Mouse (Mus musculus): ENCODE data around the gene Ift20. TPM values are rescaled to one million over a fixed set of nuclear protein-coding genes. Genes with fewer than 3 reads are reported as not detected.

The Ift20 gene
- polyA plus RNA-seq (2014; fragmentation: Nextera tagmentation; extraction: Ambion mirVana), result 99.7 and 110 TPM in 2 replicates

- ATAC-seq (ENCODE audit: insufficient read depth, low FRiP score, low TSS enrichment), result peak; percentile 96
- Histone ChIP-seq H3K4me2 (ENCODE audit: low read depth) (peak within 1 kb of the TSS; percentile 87), H3K4me1 (ENCODE audit: control insufficient read depth, insufficient read depth, low read length) (peaks cover 13% of the 10 kb centered on the region), H3K9me3 (ENCODE audit: control insufficient read depth, low read length) (no peaks in the 10 kb centered on the region), H3K27me3 (ENCODE audit: control insufficient read depth, insufficient read depth, low read length) (no peaks in the 10 kb centered on the region), H3K4me3 (ENCODE audit: low read depth, low read length) (peak within 1 kb of the TSS; percentile 75), H3K9ac (ENCODE audit: low read length) (peak within 1 kb of the TSS; percentile 77), H3K36me3 (ENCODE audit: control insufficient read depth, insufficient read depth, low read length) (peaks cover 4% of the 10 kb centered on the region; the same call in 1 of the 2 replicates), H3K27ac (ENCODE audit: low read depth, low read length) (peak within 1 kb of the TSS; percentile 51)
- peak; percentile 98 for DNase-seq (ENCODE audit: low spot score)
- whole genome bisulfite sequencing, result under 1% methylated on average over 52 of the region's 52 CpGs
Measured at GRCm38 (mm10) chr11:78536080-78536689, at the start of gene Ift20, which contains the start of gene Tnfaip1. Gene Ift20, plus strand, starts transcription at chr11:78536361. Gene Tnfaip1, minus strand, starts transcription at chr11:78536332.

DNA sequence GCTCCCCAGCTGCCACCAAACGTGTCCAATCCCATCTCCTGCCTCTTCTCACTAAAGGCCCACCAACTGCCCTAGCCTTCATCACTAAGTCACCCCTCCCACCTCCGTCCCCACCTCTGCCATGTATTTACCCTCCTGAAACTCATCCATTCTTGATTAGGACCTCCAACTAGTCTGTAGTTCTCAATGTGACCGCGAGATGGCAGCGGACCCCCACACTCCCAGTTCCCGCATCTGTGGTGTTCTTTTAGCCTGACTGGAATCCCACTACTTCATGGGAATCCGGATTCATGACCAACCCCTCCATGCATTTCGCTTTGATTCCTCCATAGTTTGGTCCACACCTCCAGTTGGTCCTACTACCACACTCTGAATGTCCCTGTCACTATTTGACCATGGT is 48.0 kb upstream of the Ift20 start:
- no peak for ATAC-seq (ENCODE audit: insufficient read depth, low FRiP score, low TSS enrichment)
- H3K27me3 ChIP-seq (ENCODE audit: control insufficient read depth, insufficient read depth, low read length), result peaks cover 47% of the 10 kb centered on the region
- 5% methylated on average over 8 of the region's 8 CpGs for WGBS

GRCm38 (mm10) chr11:78490781-78491241 is 45.4 kb upstream of the Ift20 start:
- no peak overlapping the region for H3K27ac ChIP-seq (ENCODE audit: low read depth, low read length)
- no peaks in the 10 kb centered on the region for H3K36me3 ChIP-seq (ENCODE audit: control insufficient read depth, insufficient read depth, low read length)
- ATAC-seq (ENCODE audit: insufficient read depth, low FRiP score, low TSS enrichment) (peak; percentile 38; the same call in 1 of the 2 replicates), DNase-seq (ENCODE audit: low spot score) (peak; percentile 76)
- peak overlapping the region; percentile 42 for H3K4me2 ChIP-seq (ENCODE audit: low read depth)
- H3K4me1 ChIP-seq (ENCODE audit: control insufficient read depth, insufficient read depth, low read length), result no peaks in the 10 kb centered on the region
- H3K27me3 ChIP-seq (ENCODE audit: control insufficient read depth, insufficient read depth, low read length), result peaks cover 59% of the 10 kb centered on the region
- WGBS, result 9% methylated on average over 47 of the region's 48 CpGs
- no peaks in the 10 kb centered on the region for H3K9me3 ChIP-seq (ENCODE audit: control insufficient read depth, low read length)
- peak overlapping the region; percentile 24 for H3K4me3 ChIP-seq (ENCODE audit: low read depth, low read length)
- H3K9ac ChIP-seq (ENCODE audit: low read length), result peak overlapping the region; percentile 6

More for the DNA sequence above, 48.0 kb upstream of the Ift20 start:
- Histone ChIP-seq H3K4me2 (ENCODE audit: low read depth) (no peak overlapping the region), H3K27ac (ENCODE audit: low read depth, low read length) (no peak overlapping the region), H3K9ac (ENCODE audit: low read length) (no peak overlapping the region), H3K9me3 (ENCODE audit: control insufficient read depth, low read length) (no peaks in the 10 kb centered on the region), H3K36me3 (ENCODE audit: control insufficient read depth, insufficient read depth, low read length) (no peaks in the 10 kb centered on the region), H3K4me1 (ENCODE audit: control insufficient read depth, insufficient read depth, low read length) (no peaks in the 10 kb centered on the region), H3K4me3 (ENCODE audit: low read depth, low read length) (no peak overlapping the region)
- peak; percentile 82 for DNase-seq (ENCODE audit: low spot score)

DNA sequence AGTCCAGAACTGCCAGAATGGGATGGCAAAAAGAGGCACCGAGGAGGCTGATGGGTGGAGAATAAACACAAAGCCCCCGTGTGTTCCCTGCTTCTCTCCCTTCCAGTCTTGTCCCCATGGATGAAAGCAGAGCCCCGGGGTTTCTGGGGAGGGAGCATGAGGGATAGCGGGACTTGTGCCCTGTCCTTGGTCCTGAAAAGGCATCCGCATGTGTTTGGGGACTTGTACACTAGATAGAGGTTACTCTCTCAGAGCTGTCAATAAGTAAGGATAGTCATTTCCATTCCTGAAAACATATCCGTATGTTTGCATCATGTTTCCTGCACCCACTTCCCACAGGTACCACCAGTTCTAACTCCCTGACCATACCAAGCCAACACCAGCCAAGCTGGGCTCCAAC is 40.3 kb upstream of the Ift20 start:
- Histone ChIP-seq H3K36me3 (ENCODE audit: control insufficient read depth, insufficient read depth, low read length) (no peaks in the 10 kb centered on the region), H3K4me3 (ENCODE audit: low read depth, low read length) (no peak overlapping the region; the same call in 1 of the 2 replicates), H3K4me1 (ENCODE audit: control insufficient read depth, insufficient read depth, low read length) (peaks cover 9% of the 10 kb centered on the region; the same call in 1 of the 2 replicates), H3K27ac (ENCODE audit: low read depth, low read length) (no peak overlapping the region), H3K27me3 (ENCODE audit: control insufficient read depth, insufficient read depth, low read length) (peaks cover 28% of the 10 kb centered on the region), H3K9ac (ENCODE audit: low read length) (no peak overlapping the region), H3K9me3 (ENCODE audit: control insufficient read depth, low read length) (no peaks in the 10 kb centered on the region), H3K4me2 (ENCODE audit: low read depth) (peak overlapping the region; percentile 97)
- ATAC-seq (ENCODE audit: insufficient read depth, low FRiP score, low TSS enrichment) (no peak), DNase-seq (ENCODE audit: low spot score) (peak; percentile 55)
- 7% methylated on average over 6 of the region's 6 CpGs for whole genome bisulfite sequencing

DNA sequence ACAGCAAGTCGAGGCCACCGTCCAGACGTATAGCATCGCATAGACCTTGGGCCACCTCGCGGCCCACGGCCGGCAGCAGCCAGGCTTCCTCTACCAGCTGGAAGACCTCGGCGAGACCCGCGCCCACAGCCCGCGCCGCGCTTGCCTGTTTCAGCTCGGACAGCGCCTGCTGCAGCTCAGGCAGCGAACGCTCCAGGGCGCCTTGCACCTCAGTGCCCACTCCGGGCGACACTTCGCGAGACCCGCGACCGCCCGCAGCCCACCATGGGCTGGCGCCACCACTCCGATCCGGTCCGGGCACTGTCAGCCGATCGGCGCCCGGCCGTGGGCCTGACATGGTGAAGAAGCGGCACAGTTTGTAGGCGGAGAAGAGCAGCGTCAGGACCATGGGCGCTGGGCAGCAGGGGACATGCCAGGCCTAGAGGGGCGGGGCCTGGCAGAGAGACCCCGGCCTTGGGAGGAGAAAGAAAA is 39.1 kb upstream of the Ift20 start:
- H3K36me3 ChIP-seq (ENCODE audit: control insufficient read depth, insufficient read depth, low read length), result no peaks in the 10 kb centered on the region
- DNase-seq (ENCODE audit: low spot score) (peak; percentile 56), ATAC-seq (ENCODE audit: insufficient read depth, low FRiP score, low TSS enrichment) (peak; percentile 77)
- peak overlapping the region; percentile 51 for H3K27ac ChIP-seq (ENCODE audit: low read depth, low read length)
- H3K9ac ChIP-seq (ENCODE audit: low read length), result peak overlapping the region; percentile 69
- H3K4me3 ChIP-seq (ENCODE audit: low read depth, low read length), result peak overlapping the region; percentile 76
- peaks cover 19% of the 10 kb centered on the region for H3K27me3 ChIP-seq (ENCODE audit: control insufficient read depth, insufficient read depth, low read length)
- peak overlapping the region; percentile 97 for H3K4me2 ChIP-seq (ENCODE audit: low read depth)
- WGBS, result under 1% methylated on average over 44 of the region's 44 CpGs
- H3K9me3 ChIP-seq (ENCODE audit: control insufficient read depth, low read length), result no peaks in the 10 kb centered on the region
- H3K4me1 ChIP-seq (ENCODE audit: control insufficient read depth, insufficient read depth, low read length), result peaks cover 9% of the 10 kb centered on the region; the same call in 1 of the 2 replicates

- Histone ChIP-seq H3K4me1 (ENCODE audit: control insufficient read depth, insufficient read depth, low read length) (peaks cover 9% of the 10 kb centered on the region; the same call in 1 of the 2 replicates), H3K36me3 (ENCODE audit: control insufficient read depth, insufficient read depth, low read length) (no peaks in the 10 kb centered on the region), H3K27ac (ENCODE audit: low read depth, low read length) (peak within 1 kb of the TSS; percentile 51), H3K9me3 (ENCODE audit: control insufficient read depth, low read length) (no peaks in the 10 kb centered on the region), H3K9ac (ENCODE audit: low read length) (peak within 1 kb of the TSS; percentile 69), H3K4me2 (ENCODE audit: low read depth) (peak within 1 kb of the TSS; percentile 97), H3K27me3 (ENCODE audit: control insufficient read depth, insufficient read depth, low read length) (peaks cover 19% of the 10 kb centered on the region), H3K4me3 (ENCODE audit: low read depth, low read length) (peak within 1 kb of the TSS; percentile 76)
- peak; percentile 98 for DNase-seq (ENCODE audit: low spot score)
- peak; percentile 96 for ATAC-seq (ENCODE audit: insufficient read depth, low FRiP score, low TSS enrichment)
- 3% methylated on average over 35 of the region's 36 CpGs for WGBS
Measured at GRCm38 (mm10) chr11:78497544-78498522, 38.3 kb upstream of the Ift20 start, which contains the start of gene Sarm1. Gene Sarm1, minus strand, starts transcription at chr11:78497754.

- peak within 1 kb of the TSS; percentile 76 for H3K4me3 ChIP-seq (ENCODE audit: low read depth, low read length)
- H3K27ac ChIP-seq (ENCODE audit: low read depth, low read length), result peak within 1 kb of the TSS; percentile 51
- no peaks in the 10 kb centered on the region for H3K9me3 ChIP-seq (ENCODE audit: control insufficient read depth, low read length)
- H3K36me3 ChIP-seq (ENCODE audit: control insufficient read depth, insufficient read depth, low read length), result no peaks in the 10 kb centered on the region
- ATAC-seq (ENCODE audit: insufficient read depth, low FRiP score, low TSS enrichment), result no peak
- DNase-seq (ENCODE audit: low spot score), result no peak
- H3K27me3 ChIP-seq (ENCODE audit: control insufficient read depth, insufficient read depth, low read length), result peaks cover 19% of the 10 kb centered on the region
- H3K4me2 ChIP-seq (ENCODE audit: low read depth), result peak within 1 kb of the TSS; percentile 97
- H3K9ac ChIP-seq (ENCODE audit: low read length), result peak within 1 kb of the TSS; percentile 69
- H3K4me1 ChIP-seq (ENCODE audit: control insufficient read depth, insufficient read depth, low read length), result peaks cover 9% of the 10 kb centered on the region; the same call in 1 of the 2 replicates
- WGBS, result 54% methylated on average over 7 of the region's 7 CpGs
Measured at GRCm38 (mm10) chr11:78499004-78499403, 37.2 kb upstream of the Ift20 start, which contains the start of gene Vtn. Gene Vtn, plus strand, starts transcription at chr11:78499091.

- Histone ChIP-seq H3K4me1 (ENCODE audit: control insufficient read depth, insufficient read depth, low read length) (peaks cover 9% of the 10 kb centered on the region; the same call in 1 of the 2 replicates), H3K4me3 (ENCODE audit: low read depth, low read length) (peak overlapping the region; percentile 10; the same call in 1 of the 2 replicates), H3K4me2 (ENCODE audit: low read depth) (no peak overlapping the region), H3K27me3 (ENCODE audit: control insufficient read depth, insufficient read depth, low read length) (peaks cover 14% of the 10 kb centered on the region), H3K36me3 (ENCODE audit: control insufficient read depth, insufficient read depth, low read length) (no peaks in the 10 kb centered on the region), H3K9ac (ENCODE audit: low read length) (no peak overlapping the region; the same call in 1 of the 2 replicates), H3K9me3 (ENCODE audit: control insufficient read depth, low read length) (no peaks in the 10 kb centered on the region), H3K27ac (ENCODE audit: low read depth, low read length) (no peak overlapping the region)
- 56% methylated on average over 16 of the region's 16 CpGs for WGBS
- no peak for DNase-seq (ENCODE audit: low spot score)
- ATAC-seq (ENCODE audit: insufficient read depth, low FRiP score, low TSS enrichment), result no peak
Measured at GRCm38 (mm10) chr11:78499543-78499942, 36.6 kb upstream of the Ift20 start.
